Mouse (Mus musculus): ENCODE results near the gene Ttc13.

- TF ChIP-seq GATA1 (IDR thresholded peaks at IDR 0.05; ENCODE audit: low read length) (no peak), TAL1 (IDR thresholded peaks at IDR 0.05; ENCODE audit: low read length) (no peak)
These were observed 86.6 kb downstream of the Ttc13 start for GRCm38 (mm10) chr8:124635247-124635502.

All from erythroblast, embryonic 14.5 days (primary cell).